Mouse (Mus musculus) forebrain, postnatal 0 days (tissue): ENCODE data around the gene Ccdc54. TPM values are rescaled to one million over a fixed set of nuclear protein-coding genes. Genes with fewer than 3 reads are reported as not detected.

ENCODE experiments used
- ATAC-seq: fragments of 200-750 bp; cut with Nextera tagmentation; 2 replicates; pipeline ENCODE4 v1.8.0; 2017; ENCODE audit warnings: mild to moderate bottlenecking, moderate library complexity
- DNase-seq: peaks from one replicate; pipeline ENCODE4 v3.0.0-alpha.2; 2015
- H3K27ac ChIP-seq: fragments of 300-500 bp; sonication (generic); 2 replicates; pipeline ENCODE4 v1.5.1; 2014; ENCODE audit warnings: low read depth, mild to moderate bottlenecking, antibody characterized with exemption, low read length, moderate library complexity, mixed read lengths
- H3K27me3 ChIP-seq: fragments of 300-500 bp; sonication (generic); 2 replicates; pipeline ENCODE4 v1.6.1; 2014; ENCODE audit warnings: mild to moderate bottlenecking, low read length, mixed read lengths; ENCODE audit not compliant: insufficient read depth
- H3K36me3 ChIP-seq: fragments of 300-500 bp; sonication (generic); 2 replicates; pipeline ENCODE4 v1.6.1; 2014; ENCODE audit warnings: mild to moderate bottlenecking, moderate library complexity; ENCODE audit not compliant: insufficient read depth
- H3K4me1 ChIP-seq: fragments of 300-500 bp; sonication (generic); 2 replicates; pipeline ENCODE4 v1.6.1; 2014; ENCODE audit warnings: antibody characterized with exemption; ENCODE audit not compliant: insufficient read depth
- H3K4me2 ChIP-seq: fragments of 300-500 bp; sonication (generic); 2 replicates; pipeline ENCODE4 v1.6.1; 2014; ENCODE audit warnings: low read depth, mild to moderate bottlenecking, moderate library complexity
- H3K4me3 ChIP-seq: fragments of 300-500 bp; sonication (generic); 2 replicates; pipeline ENCODE4 v1.5.1; 2014; ENCODE audit warnings: low read depth, low read length, mixed read lengths
- H3K9ac ChIP-seq: fragments of 300-500 bp; sonication (generic); 2 replicates; pipeline ENCODE4 v1.6.1; 2014; ENCODE audit warnings: mild to moderate bottlenecking
- H3K9me3 ChIP-seq: fragments of 300-500 bp; sonication (generic); 2 replicates; pipeline ENCODE4 v1.6.1; 2016; ENCODE audit warnings: low read length
- CTCF ChIP-seq: sonication (generic); IDR thresholded peaks from 2 replicates; pipeline ENCODE4 v1.5.1; 2016; ENCODE audit warnings: antibody characterized with exemption, control low read depth, low read depth
- WGBS: fragments of 180-500 bp; shearing (Covaris S2); extraction: QIAGEN DNeasy Blood & Tissue Kit; methylation state at CpG from one replicate; pipeline ENCODE4 v1.1.7; 2014; 5-methylcytosine and 5-hydroxymethylcytosine counted together
- polyA plus RNA-seq: library from polyadenylated mRNA; unstranded; fragments of >200 nt; fragmentation: Nextera tagmentation; extraction: Ambion mirVana; gene quantifications from 2 replicates; pipeline ENCODE4 v1.2.1, GENCODE M21; 2015
- total RNA-seq: library from RNA; depleted of rRNA; stranded (reverse); fragments of >200 nt; gene quantifications from 2 replicates; pipeline ENCODE4 v1.2.3, GENCODE M21; 2014

Ccdc54 gene
- total and polyA plus RNA-seq, 2 experiments from 2014 or later, result not detected

- Histone ChIP-seq H3K27ac (no peak overlapping the region), H3K36me3 (no peaks in the 10 kb centered on the region), H3K4me1 (no peaks in the 10 kb centered on the region), H3K9me3 (no peaks in the 10 kb centered on the region), H3K9ac (no peak overlapping the region), H3K4me3 (no peak overlapping the region), H3K4me2 (no peak overlapping the region), H3K27me3 (no peaks in the 10 kb centered on the region)
- ATAC-seq (no peak; the same call in 1 of the 2 replicates), DNase-seq (no peak)
- WGBS, result 65% methylated on average over 3 of the region's 3 CpGs
- TF ChIP-seq CTCF, result no peak
These were observed 11.0 kb upstream of the Ccdc54 start for GRCm38 (mm10) chr16:50601947-50602346.

DNA sequence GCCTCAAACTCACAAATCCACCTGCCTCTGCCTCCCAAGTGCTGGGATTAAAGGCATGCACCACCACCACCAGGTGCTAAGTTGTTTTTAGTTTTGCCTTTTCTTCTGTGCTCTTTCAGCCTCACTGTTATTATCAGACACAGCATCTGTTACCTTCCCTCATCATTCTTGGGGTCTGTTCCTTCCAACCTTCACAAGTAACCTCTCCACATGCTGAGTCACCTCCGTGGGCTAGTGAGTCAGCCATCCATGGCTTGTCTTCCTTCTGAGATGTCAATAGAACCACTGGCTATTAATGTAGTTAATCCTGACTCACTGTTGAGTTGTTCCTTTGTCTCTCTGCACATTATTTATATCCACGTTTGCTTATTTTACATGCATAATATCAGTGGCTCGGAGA lies 9.7 kb upstream of the Ccdc54 start:
- no peaks in the 10 kb centered on the region for H3K27me3 ChIP-seq
- WGBS, result 85% methylated on average over 3 of the region's 3 CpGs
- no peaks in the 10 kb centered on the region for H3K4me1 ChIP-seq
- DNase-seq, result no peak
- H3K4me3 ChIP-seq, result no peak overlapping the region
- TF ChIP-seq CTCF, result no peak
- no peaks in the 10 kb centered on the region for H3K36me3 ChIP-seq
- H3K9ac ChIP-seq, result no peak overlapping the region
- H3K27ac ChIP-seq, result no peak overlapping the region
- no peaks in the 10 kb centered on the region for H3K9me3 ChIP-seq
- H3K4me2 ChIP-seq, result no peak overlapping the region
- no peak for ATAC-seq

- H3K4me1 ChIP-seq, result no peaks in the 10 kb centered on the region
- H3K27me3 ChIP-seq, result no peaks in the 10 kb centered on the region
- H3K9ac ChIP-seq, result no peak overlapping the region
- H3K4me3 ChIP-seq, result no peak overlapping the region
- H3K4me2 ChIP-seq, result no peak overlapping the region
- H3K36me3 ChIP-seq, result no peaks in the 10 kb centered on the region
- 69% methylated on average over 6 of the region's 6 CpGs for WGBS
- no peaks in the 10 kb centered on the region for H3K9me3 ChIP-seq
- DNase-seq (no peak), ATAC-seq (no peak; the same call in 1 of the 2 replicates)
- no peak for TF ChIP-seq CTCF
- H3K27ac ChIP-seq, result no peak overlapping the region
These were observed 5.7 kb upstream of the Ccdc54 start for GRCm38 (mm10) chr16:50596679-50597078.

- no peak for DNase-seq
- ATAC-seq, result no peak
- no peak for TF ChIP-seq CTCF
- Histone ChIP-seq H3K4me2 (no peak overlapping the region), H3K36me3 (no peaks in the 10 kb centered on the region), H3K9ac (no peak overlapping the region), H3K4me1 (no peaks in the 10 kb centered on the region), H3K27ac (no peak overlapping the region), H3K27me3 (no peaks in the 10 kb centered on the region), H3K9me3 (no peaks in the 10 kb centered on the region), H3K4me3 (no peak overlapping the region)
- WGBS, result 50% methylated on average over 4 of the region's 4 CpGs
These were observed 5.2 kb upstream of the Ccdc54 start for GRCm38 (mm10) chr16:50596171-50596570.

- no peaks in the 10 kb centered on the region for H3K9me3 ChIP-seq
- no peak overlapping the region for H3K4me2 ChIP-seq
- no peak overlapping the region for H3K27ac ChIP-seq
- no peaks in the 10 kb centered on the region for H3K4me1 ChIP-seq
- no peak for DNase-seq
- ATAC-seq, result no peak
- H3K27me3 ChIP-seq, result no peaks in the 10 kb centered on the region
- no peak for TF ChIP-seq CTCF
- no peak overlapping the region for H3K9ac ChIP-seq
- H3K4me3 ChIP-seq, result no peak overlapping the region
- WGBS, result 90% methylated on average over 1 of the region's 1 CpGs
- H3K36me3 ChIP-seq, result no peaks in the 10 kb centered on the region
These were observed 3.9 kb upstream of the Ccdc54 start for GRCm38 (mm10) chr16:50594876-50595275.

DNA sequence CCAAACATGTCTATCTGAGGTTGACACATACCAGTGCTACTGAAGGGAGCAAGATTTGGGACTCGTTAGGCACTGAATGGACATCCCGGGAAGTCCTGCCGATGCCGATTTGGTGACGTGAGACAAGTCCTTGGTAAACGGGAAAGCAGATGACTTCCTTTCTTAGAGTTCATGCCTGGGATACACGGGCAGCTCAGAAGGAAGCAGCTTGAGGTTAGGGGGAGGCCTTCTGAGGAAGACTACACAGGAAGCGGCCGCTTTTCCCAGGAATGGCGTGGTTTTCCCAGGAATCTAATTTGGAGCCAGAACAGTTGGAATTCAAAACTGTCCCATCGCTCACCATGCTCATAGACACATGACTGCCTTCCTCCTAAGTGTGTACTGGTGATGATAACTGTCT lies 2.4 kb upstream of the Ccdc54 start:
- ATAC-seq (no peak), DNase-seq (no peak)
- Histone ChIP-seq H3K4me2 (no peak overlapping the region), H3K4me3 (no peak overlapping the region), H3K9ac (no peak overlapping the region), H3K27ac (no peak overlapping the region), H3K36me3 (no peaks in the 10 kb centered on the region), H3K27me3 (no peaks in the 10 kb centered on the region), H3K9me3 (no peaks in the 10 kb centered on the region), H3K4me1 (no peaks in the 10 kb centered on the region)
- TF ChIP-seq CTCF, result no peak
- WGBS, result 87% methylated on average over 11 of the region's 11 CpGs

- no peaks in the 10 kb centered on the region for H3K4me1 ChIP-seq
- H3K36me3 ChIP-seq, result no peaks in the 10 kb centered on the region
- no peak overlapping the region for H3K4me2 ChIP-seq
- no peak overlapping the region for H3K4me3 ChIP-seq
- no peak overlapping the region for H3K27ac ChIP-seq
- 89% methylated on average over 11 of the region's 11 CpGs for WGBS
- no peaks in the 10 kb centered on the region for H3K9me3 ChIP-seq
- no peaks in the 10 kb centered on the region for H3K27me3 ChIP-seq
- ATAC-seq, result no peak
- H3K9ac ChIP-seq, result no peak overlapping the region
- TF ChIP-seq CTCF, result no peak
- no peak for DNase-seq
These were observed 1.3 kb downstream of the Ccdc54 start for GRCm38 (mm10) chr16:50589574-50590151.

DNA sequence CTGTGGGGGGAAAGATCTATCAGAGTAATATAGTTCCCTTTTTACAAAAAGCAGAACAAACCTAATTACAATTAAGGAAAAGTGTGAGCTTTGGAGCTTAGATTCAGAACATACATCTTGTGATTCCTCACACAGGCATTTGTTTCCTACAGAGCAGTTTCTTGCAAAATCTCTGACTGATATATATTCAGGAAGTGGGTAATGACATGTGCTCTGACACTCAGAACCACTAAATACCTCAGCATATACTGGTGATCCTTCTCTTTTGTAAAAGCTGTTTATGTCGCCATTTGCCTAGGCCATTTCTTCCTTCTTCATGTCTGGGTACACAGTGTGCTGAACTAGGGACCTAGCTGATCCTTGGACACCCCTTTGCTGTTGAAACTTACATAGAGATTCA lies 2.8 kb downstream of the Ccdc54 start:
- TF ChIP-seq CTCF, result no peak

More for the DNA sequence above, 2.8 kb downstream of the Ccdc54 start:
- Histone ChIP-seq H3K9me3 (no peaks in the 10 kb centered on the region), H3K27ac (no peak overlapping the region), H3K27me3 (no peaks in the 10 kb centered on the region), H3K4me3 (no peak overlapping the region), H3K9ac (no peak overlapping the region), H3K4me1 (no peaks in the 10 kb centered on the region), H3K36me3 (no peaks in the 10 kb centered on the region), H3K4me2 (no peak overlapping the region)
- no peak for ATAC-seq
- 100% methylated on average over 1 of the region's 1 CpGs for WGBS
- DNase-seq, result no peak
